Mouse (Mus musculus): ENCODE results near the gene Btbd9. TPM values are rescaled to one million over a fixed set of nuclear protein-coding genes. Genes with fewer than 3 reads are reported as not detected.

Gene Btbd9
- polyA plus RNA-seq, 1 experiment from 2014 or later: 63.1 TPM

DNA sequence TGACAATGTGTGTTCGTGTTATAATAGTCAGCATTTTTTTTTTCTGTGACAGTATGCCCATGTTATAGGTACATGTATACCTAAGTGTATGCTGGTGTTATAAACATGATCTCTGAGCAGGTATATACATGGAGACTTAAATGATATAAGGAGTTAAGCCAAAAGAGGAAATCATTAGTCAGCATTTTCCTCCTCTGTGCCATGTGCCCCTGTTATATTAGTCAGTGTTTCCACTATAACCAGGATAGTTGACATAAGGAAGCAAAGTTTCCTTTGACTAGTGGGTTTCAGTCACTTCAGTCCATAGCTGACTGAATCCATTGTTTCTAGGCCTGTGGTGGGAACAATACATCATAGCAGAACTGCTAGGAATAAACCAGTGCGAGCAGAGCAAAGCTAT, 81.1 kb downstream of the Btbd9 start:
- Histone ChIP-seq H3K4me2 (replicated peaks; ENCODE audit: low read depth, low read length) (no peak overlapping the region), H3K27ac (ENCODE audit: low read length) (no peak overlapping the region), H3K27me3 (ENCODE audit: control insufficient read depth, insufficient read depth, low read length) (no peaks in the 10 kb centered on the region), H3K4me3 (ENCODE audit: low read depth, low read length) (no peak overlapping the region), H3K9me3 (ENCODE audit: control insufficient read depth, low read depth, low read length) (no peaks in the 10 kb centered on the region), H3K4me1 (ENCODE audit: control insufficient read depth, insufficient read depth, low read length) (0 out of 2 replicates have a peak, but pooled peaks cover 5% of the 10 kb centered on the region), H3K9ac (replicated peaks; ENCODE audit: low read depth, low read length) (no peak overlapping the region), H3K36me3 (ENCODE audit: control insufficient read depth, insufficient read depth, low read length) (no peaks in the 10 kb centered on the region)
- WGBS: 85% methylated on average over 2 of the region's 2 CpGs
- no peak for ATAC-seq (ENCODE audit: insufficient number of reproducible peaks, insufficient read depth, low FRiP score, low read depth)

DNA sequence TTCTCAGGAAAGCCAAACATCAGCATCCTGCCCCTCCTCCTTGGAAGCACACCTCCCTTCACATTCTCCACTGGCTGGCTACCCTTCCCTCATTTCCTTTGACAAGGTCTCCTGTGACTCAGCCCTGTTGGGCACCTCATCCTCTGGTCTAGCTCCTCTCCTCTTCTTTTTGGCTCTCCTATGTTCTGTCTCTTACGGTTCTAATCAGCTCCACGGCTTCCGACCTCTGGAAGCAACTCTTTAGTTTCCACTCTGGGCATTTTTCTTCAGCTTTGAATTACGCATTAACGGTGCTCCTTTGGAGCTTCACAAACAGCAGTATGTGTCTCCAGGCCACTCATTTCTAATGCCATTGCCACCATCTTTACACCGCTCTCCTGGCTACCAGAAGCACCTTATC, 82.8 kb downstream of the Btbd9 start:
- Histone ChIP-seq H3K27ac (ENCODE audit: low read length) (no peak overlapping the region), H3K36me3 (ENCODE audit: control insufficient read depth, insufficient read depth, low read length) (no peaks in the 10 kb centered on the region), H3K4me2 (replicated peaks; ENCODE audit: low read depth, low read length) (no peak overlapping the region), H3K9ac (replicated peaks; ENCODE audit: low read depth, low read length) (no peak overlapping the region), H3K4me1 (ENCODE audit: control insufficient read depth, insufficient read depth, low read length) (0 out of 2 replicates have a peak, but pooled peaks cover 5% of the 10 kb centered on the region), H3K9me3 (ENCODE audit: control insufficient read depth, low read depth, low read length) (no peaks in the 10 kb centered on the region), H3K27me3 (ENCODE audit: control insufficient read depth, insufficient read depth, low read length) (no peaks in the 10 kb centered on the region), H3K4me3 (ENCODE audit: low read depth, low read length) (no peak overlapping the region)
- WGBS: 91% methylated on average over 6 of the region's 6 CpGs
- no peak for ATAC-seq (ENCODE audit: insufficient number of reproducible peaks, insufficient read depth, low FRiP score, low read depth)

DNA sequence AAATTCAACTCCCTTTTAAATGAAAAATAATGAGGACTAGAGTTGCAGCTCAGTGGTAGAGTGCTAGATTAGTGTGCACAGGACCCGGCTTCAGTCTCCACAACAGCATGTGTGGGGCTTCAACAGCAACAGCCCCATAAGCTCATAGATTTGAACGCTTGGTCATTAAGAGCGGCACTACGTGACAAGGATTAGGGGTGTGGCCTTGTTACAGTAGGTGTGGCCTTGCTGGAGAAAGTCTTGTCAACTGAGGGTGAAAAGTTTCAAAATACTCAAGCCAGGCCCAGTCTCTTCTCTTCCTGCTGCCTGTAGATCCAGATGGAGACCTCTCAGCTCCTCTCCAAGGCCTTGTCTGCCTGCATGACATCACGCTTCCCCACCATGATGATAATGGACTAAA, 84.1 kb downstream of the Btbd9 start:
- Histone ChIP-seq H3K27ac (ENCODE audit: low read length) (no peak overlapping the region), H3K9me3 (ENCODE audit: control insufficient read depth, low read depth, low read length) (no peaks in the 10 kb centered on the region), H3K4me2 (replicated peaks; ENCODE audit: low read depth, low read length) (no peak overlapping the region), H3K4me3 (ENCODE audit: low read depth, low read length) (no peak overlapping the region), H3K9ac (replicated peaks; ENCODE audit: low read depth, low read length) (no peak overlapping the region), H3K4me1 (ENCODE audit: control insufficient read depth, insufficient read depth, low read length) (no peaks in the 10 kb centered on the region), H3K27me3 (ENCODE audit: control insufficient read depth, insufficient read depth, low read length) (no peaks in the 10 kb centered on the region), H3K36me3 (ENCODE audit: control insufficient read depth, insufficient read depth, low read length) (no peaks in the 10 kb centered on the region)
- 95% methylated on average over 5 of the region's 5 CpGs for WGBS
- no peak for ATAC-seq (ENCODE audit: insufficient number of reproducible peaks, insufficient read depth, low FRiP score, low read depth)

DNA sequence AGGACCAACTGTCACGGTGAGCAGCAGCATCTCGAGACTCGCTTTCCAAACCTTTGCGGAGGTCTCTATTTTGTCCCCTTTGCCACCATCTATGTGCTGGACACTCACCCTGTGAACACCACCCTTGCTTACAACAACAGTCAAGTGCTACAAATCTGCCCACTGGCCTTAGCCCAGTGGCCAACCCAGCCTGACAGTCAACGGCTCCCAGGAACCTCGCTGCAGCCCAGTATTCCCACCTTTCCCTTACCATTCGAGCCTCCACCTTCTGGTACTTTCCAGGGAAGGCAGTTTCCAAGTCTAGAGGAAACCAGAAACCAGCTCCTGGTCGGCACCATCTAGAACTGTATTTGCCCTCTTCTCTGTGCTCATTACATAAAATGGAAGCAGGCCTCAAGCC, 84.7 kb downstream of the Btbd9 start:
- Histone ChIP-seq H3K27me3 (ENCODE audit: control insufficient read depth, insufficient read depth, low read length) (no peaks in the 10 kb centered on the region), H3K4me2 (replicated peaks; ENCODE audit: low read depth, low read length) (no peak overlapping the region), H3K4me1 (ENCODE audit: control insufficient read depth, insufficient read depth, low read length) (no peaks in the 10 kb centered on the region), H3K9ac (replicated peaks; ENCODE audit: low read depth, low read length) (no peak overlapping the region), H3K4me3 (ENCODE audit: low read depth, low read length) (no peak overlapping the region), H3K9me3 (ENCODE audit: control insufficient read depth, low read depth, low read length) (no peaks in the 10 kb centered on the region), H3K27ac (ENCODE audit: low read length) (no peak overlapping the region), H3K36me3 (ENCODE audit: control insufficient read depth, insufficient read depth, low read length) (no peaks in the 10 kb centered on the region)
- WGBS: 97% methylated on average over 8 of the region's 8 CpGs
- no peak for ATAC-seq (ENCODE audit: insufficient number of reproducible peaks, insufficient read depth, low FRiP score, low read depth)

DNA sequence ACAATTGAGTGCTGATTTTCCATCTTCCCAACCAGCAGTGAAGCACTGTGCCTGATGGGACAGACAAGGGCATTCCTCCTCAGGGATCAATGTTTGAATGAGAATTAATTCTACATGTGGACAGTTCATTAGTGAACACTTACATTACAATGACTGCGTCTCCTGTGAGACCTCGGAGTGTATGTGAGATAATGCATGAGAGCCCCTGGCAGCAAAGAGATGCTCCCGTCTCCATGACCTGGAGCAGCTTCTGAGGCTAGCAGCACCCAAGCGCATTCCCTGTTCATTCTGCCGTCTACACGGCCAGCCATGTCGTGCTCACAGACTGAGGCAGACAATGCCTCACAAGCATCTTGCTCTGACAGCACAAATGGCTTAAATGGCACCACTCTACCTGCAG, 85.7 kb downstream of the Btbd9 start:
- no peak overlapping the region for H3K4me3 ChIP-seq (ENCODE audit: low read depth, low read length)
- 90% methylated on average over 7 of the region's 7 CpGs for WGBS
- no peak overlapping the region for H3K4me2 ChIP-seq (replicated peaks; ENCODE audit: low read depth, low read length)
- H3K27me3 ChIP-seq (ENCODE audit: control insufficient read depth, insufficient read depth, low read length): no peaks in the 10 kb centered on the region
- no peaks in the 10 kb centered on the region for H3K4me1 ChIP-seq (ENCODE audit: control insufficient read depth, insufficient read depth, low read length)
- no peaks in the 10 kb centered on the region for H3K9me3 ChIP-seq (ENCODE audit: control insufficient read depth, low read depth, low read length)
- ATAC-seq (ENCODE audit: insufficient number of reproducible peaks, insufficient read depth, low FRiP score, low read depth): no peak
- no peak overlapping the region for H3K9ac ChIP-seq (replicated peaks; ENCODE audit: low read depth, low read length)
- no peaks in the 10 kb centered on the region for H3K36me3 ChIP-seq (ENCODE audit: control insufficient read depth, insufficient read depth, low read length)
- no peak overlapping the region for H3K27ac ChIP-seq (ENCODE audit: low read length)

DNA sequence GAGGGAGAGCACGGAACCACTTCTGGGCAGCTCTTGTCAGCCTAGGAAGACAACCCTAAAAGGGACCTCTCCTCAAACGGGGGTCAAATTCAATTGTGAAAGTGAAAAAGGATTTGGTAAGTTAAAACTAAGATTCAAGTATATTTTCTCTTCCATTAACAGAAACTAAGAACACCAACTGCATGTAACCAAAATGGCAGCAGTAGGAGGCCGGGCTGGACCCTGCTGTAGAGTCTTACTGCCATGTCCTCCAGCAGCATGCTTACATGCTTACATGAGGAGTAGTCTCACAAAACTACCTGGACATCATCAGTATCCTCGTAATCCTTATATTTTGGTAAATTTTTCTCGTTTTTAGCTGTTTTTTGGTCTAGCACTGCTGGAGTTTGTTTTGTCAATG, 86.2 kb downstream of the Btbd9 start:
- no peak overlapping the region for H3K4me2 ChIP-seq (replicated peaks; ENCODE audit: low read depth, low read length)
- ATAC-seq (ENCODE audit: insufficient number of reproducible peaks, insufficient read depth, low FRiP score, low read depth): no peak

GRCm38 (mm10) chr17:30489629-30490028, 86.7 kb downstream of the Btbd9 start:
- Histone ChIP-seq H3K4me3 (ENCODE audit: low read depth, low read length) (no peak overlapping the region), H3K27ac (ENCODE audit: low read length) (no peak overlapping the region), H3K9ac (replicated peaks; ENCODE audit: low read depth, low read length) (no peak overlapping the region), H3K27me3 (ENCODE audit: control insufficient read depth, insufficient read depth, low read length) (no peaks in the 10 kb centered on the region), H3K9me3 (ENCODE audit: control insufficient read depth, low read depth, low read length) (no peaks in the 10 kb centered on the region), H3K4me1 (ENCODE audit: control insufficient read depth, insufficient read depth, low read length) (no peaks in the 10 kb centered on the region), H3K36me3 (ENCODE audit: control insufficient read depth, insufficient read depth, low read length) (no peaks in the 10 kb centered on the region), H3K4me2 (replicated peaks; ENCODE audit: low read depth, low read length) (no peak overlapping the region)
- WGBS: 80% methylated on average over 7 of the region's 7 CpGs
- no peak for ATAC-seq (ENCODE audit: insufficient number of reproducible peaks, insufficient read depth, low FRiP score, low read depth)

More for the DNA sequence above, 86.2 kb downstream of the Btbd9 start:
- Histone ChIP-seq H3K27me3 (ENCODE audit: control insufficient read depth, insufficient read depth, low read length) (no peaks in the 10 kb centered on the region), H3K9ac (replicated peaks; ENCODE audit: low read depth, low read length) (no peak overlapping the region), H3K36me3 (ENCODE audit: control insufficient read depth, insufficient read depth, low read length) (no peaks in the 10 kb centered on the region), H3K9me3 (ENCODE audit: control insufficient read depth, low read depth, low read length) (no peaks in the 10 kb centered on the region), H3K4me1 (ENCODE audit: control insufficient read depth, insufficient read depth, low read length) (no peaks in the 10 kb centered on the region), H3K4me3 (ENCODE audit: low read depth, low read length) (no peak overlapping the region), H3K27ac (ENCODE audit: low read length) (no peak overlapping the region)
- WGBS: 89% methylated on average over 5 of the region's 5 CpGs

- no peaks in the 10 kb centered on the region for H3K36me3 ChIP-seq (ENCODE audit: control insufficient read depth, insufficient read depth, low read length)
- 75% methylated on average over 5 of the region's 5 CpGs for WGBS
- H3K9me3 ChIP-seq (ENCODE audit: control insufficient read depth, low read depth, low read length): no peaks in the 10 kb centered on the region
- H3K4me2 ChIP-seq (replicated peaks; ENCODE audit: low read depth, low read length): no peak overlapping the region
- no peak for ATAC-seq (ENCODE audit: insufficient number of reproducible peaks, insufficient read depth, low FRiP score, low read depth)
- H3K4me3 ChIP-seq (ENCODE audit: low read depth, low read length): no peak overlapping the region
- H3K4me1 ChIP-seq (ENCODE audit: control insufficient read depth, insufficient read depth, low read length): no peaks in the 10 kb centered on the region
- no peak overlapping the region for H3K27ac ChIP-seq (ENCODE audit: low read length)
- no peaks in the 10 kb centered on the region for H3K27me3 ChIP-seq (ENCODE audit: control insufficient read depth, insufficient read depth, low read length)
- no peak overlapping the region for H3K9ac ChIP-seq (replicated peaks; ENCODE audit: low read depth, low read length)
These were observed 88.6 kb downstream of the Btbd9 start for GRCm38 (mm10) chr17:30487695-30488094.

GRCm38 (mm10) chr17:30485067-30485854, 91.0 kb downstream of the Btbd9 start:
- no peak overlapping the region for H3K27ac ChIP-seq (ENCODE audit: low read length)
- H3K4me3 ChIP-seq (ENCODE audit: low read depth, low read length): no peak overlapping the region
- no peak for ATAC-seq (ENCODE audit: insufficient number of reproducible peaks, insufficient read depth, low FRiP score, low read depth)
- WGBS: 73% methylated on average over 4 of the region's 4 CpGs
- H3K36me3 ChIP-seq (ENCODE audit: control insufficient read depth, insufficient read depth, low read length): no peaks in the 10 kb centered on the region
- H3K4me1 ChIP-seq (ENCODE audit: control insufficient read depth, insufficient read depth, low read length): no peaks in the 10 kb centered on the region
- H3K9me3 ChIP-seq (ENCODE audit: control insufficient read depth, low read depth, low read length): no peaks in the 10 kb centered on the region
- no peak overlapping the region for H3K9ac ChIP-seq (replicated peaks; ENCODE audit: low read depth, low read length)
- H3K4me2 ChIP-seq (replicated peaks; ENCODE audit: low read depth, low read length): no peak overlapping the region
- H3K27me3 ChIP-seq (ENCODE audit: control insufficient read depth, insufficient read depth, low read length): no peaks in the 10 kb centered on the region

Data from stomach, embryonic 14.5 days (tissue).